Mouse (Mus musculus) CH12.LX (cell line): ENCODE data around the gene Phlda3. TPM values are rescaled to one million over a fixed set of nuclear protein-coding genes. Genes with fewer than 3 reads are reported as not detected.

ENCODE experiments used
- DNase-seq: peaks from one replicate; pipeline ENCODE4 v3.0.0-alpha.2; 2013; ENCODE audit errors: extremely low read depth
- H3K27ac ChIP-seq: 2 replicates; pipeline ENCODE4 v1.5.1; 2012; ENCODE audit warnings: low read depth, mild to moderate bottlenecking, control low read depth, moderate library complexity; ENCODE audit not compliant: insufficient read depth
- H3K27me3 ChIP-seq: replicated peaks from 2 replicates; pipeline ENCODE3; 2012; ENCODE audit warnings: inconsistent platforms
- H3K36me3 ChIP-seq, 2 experiments: replicated peaks in 1 of 2; 2 replicates each; pipeline versions ENCODE3 to v1.6.1; 2012; ENCODE audit warnings: inconsistent platforms in 1 of 2, low read length in 1 of 2, mild to moderate bottlenecking in 1 of 2, mixed read lengths in 1 of 2, moderate library complexity in 1 of 2; ENCODE audit not compliant: control insufficient read depth in 1 of 2, insufficient read depth in 1 of 2
- H3K4me1 ChIP-seq, 2 experiments: 2 replicates each; pipeline ENCODE4 v1.6.1; 2012; ENCODE audit warnings: inconsistent platforms in 1 of 2, moderate library complexity in 1 of 2; ENCODE audit not compliant: insufficient read depth in 2 of 2, control insufficient read depth in 1 of 2
- H3K4me2 ChIP-seq: 2 replicates; pipeline ENCODE4 v1.6.1; 2012; ENCODE audit warnings: low read depth, mild to moderate bottlenecking, control low read depth; ENCODE audit not compliant: poor library complexity, insufficient read depth, severe bottlenecking
- H3K4me3 ChIP-seq, 3 experiments: fragments of 150-350 bp in 1 of 3; sonication (generic) in 1 of 3; replicated peaks in 1 of 3; 2 replicates each; pipeline versions ENCODE3 to v1.5.1; 2011 to 2012; ENCODE audit warnings: low read depth in 2 of 3, low read length in 2 of 3, mild to moderate bottlenecking in 2 of 3, moderate library complexity in 2 of 3, control low read depth in 1 of 3, improper control_type of control experiment in 1 of 3, inconsistent platforms in 1 of 3, mixed read lengths in 1 of 3; ENCODE audit not compliant: poor library complexity in 1 of 3
- H3K79me2 ChIP-seq: replicated peaks from 2 replicates; pipeline ENCODE4 v1.6.1; 2012; ENCODE audit warnings: mild to moderate bottlenecking, moderate library complexity; ENCODE audit not compliant: control insufficient read depth, poor library complexity, insufficient read depth, severe bottlenecking; ENCODE audit errors: extremely low read depth
- H3K9ac ChIP-seq: 2 replicates; pipeline ENCODE4 v1.6.1; 2012; ENCODE audit warnings: low read depth, mild to moderate bottlenecking, control low read depth, moderate library complexity; ENCODE audit not compliant: insufficient read depth
- H3K9me3 ChIP-seq: replicated peaks from 2 replicates; pipeline ENCODE3; 2012; ENCODE audit warnings: low read length, inconsistent platforms, mixed read lengths
- BHLHE40 ChIP-seq: IDR thresholded peaks from 2 replicates; pipeline ENCODE4 v1.6.1; 2011; ENCODE audit warnings: mild to moderate bottlenecking, low read depth, low read length, improper control_type of control experiment
- CHD1 ChIP-seq: IDR thresholded peaks from 2 replicates; pipeline ENCODE4 v1.6.1; 2012; ENCODE audit warnings: low read depth, low read length, improper control_type of control experiment, inconsistent platforms
- CHD2 ChIP-seq: IDR thresholded peaks from 2 replicates; pipeline ENCODE4 v1.6.1; 2011; ENCODE audit warnings: low read length, improper control_type of control experiment
- CTCF ChIP-seq, 2 experiments: IDR thresholded peaks in 1 of 2; conservative IDR thresholded peaks in 1 of 2; 2 replicates each; pipeline ENCODE4 v1.5.1; 2011 to 2012; ENCODE audit warnings: low read depth in 2 of 2, low read length in 2 of 2, improper control_type of control experiment in 1 of 2, inconsistent platforms in 1 of 2, mild to moderate bottlenecking in 1 of 2, moderate library complexity in 1 of 2
- ELF1 ChIP-seq: IDR thresholded peaks from 2 replicates; pipeline ENCODE4 v1.6.1; 2014; ENCODE audit warnings: low read depth, mild to moderate bottlenecking, inconsistent platforms, low read length, improper control_type of control experiment
- EP300 ChIP-seq: IDR thresholded peaks from 2 replicates; pipeline ENCODE4 v1.6.1; 2011; ENCODE audit warnings: low read length, improper control_type of control experiment
- GABPA ChIP-seq: IDR thresholded peaks from 2 replicates; pipeline ENCODE4 v1.6.1; 2012; ENCODE audit warnings: low read depth, low read length, improper control_type of control experiment, inconsistent platforms; ENCODE audit not compliant: insufficient replicate concordance
- IRF4 ChIP-seq: IDR thresholded peaks from 2 replicates; pipeline ENCODE4 v1.6.1; 2014; ENCODE audit warnings: low read depth, mild to moderate bottlenecking, inconsistent platforms, low read length, improper control_type of control experiment
- JUN ChIP-seq: IDR thresholded peaks from 2 replicates; pipeline ENCODE4 v1.6.1; 2011; ENCODE audit warnings: low read depth, mild to moderate bottlenecking, low read length, improper control_type of control experiment, moderate library complexity; ENCODE audit not compliant: insufficient read depth
- KAT2A ChIP-seq: IDR thresholded peaks from 2 replicates; pipeline ENCODE4 v1.6.1; 2012; ENCODE audit warnings: low read length, improper control_type of control experiment, inconsistent platforms; ENCODE audit not compliant: insufficient replicate concordance
- MAFK ChIP-seq: IDR thresholded peaks from 2 replicates; pipeline ENCODE4 v1.6.1; 2011; ENCODE audit warnings: low read length, improper control_type of control experiment; ENCODE audit not compliant: insufficient replicate concordance
- MEF2A ChIP-seq: IDR thresholded peaks from 2 replicates; pipeline ENCODE4 v1.6.1; 2014; ENCODE audit warnings: low read depth, mild to moderate bottlenecking, inconsistent platforms, low read length, improper control_type of control experiment, borderline replicate concordance
- POLR2AphosphoS2 ChIP-seq: IDR thresholded peaks from 2 replicates; pipeline ENCODE4 v1.6.1; 2011; ENCODE audit warnings: low read depth, low read length, improper control_type of control experiment
- RAD21 ChIP-seq: IDR thresholded peaks from 2 replicates; pipeline ENCODE4 v1.6.1; 2011; ENCODE audit warnings: low read depth, mild to moderate bottlenecking, low read length, improper control_type of control experiment, moderate library complexity
- SMC3 ChIP-seq: IDR thresholded peaks from 2 replicates; pipeline ENCODE4 v1.6.1; 2011; ENCODE audit warnings: low read depth, low read length, improper control_type of control experiment
- TBP ChIP-seq: conservative IDR thresholded peaks from 2 replicates; pipeline ENCODE4 v1.6.1; 2011; ENCODE audit warnings: low read depth, low read length, improper control_type of control experiment
- ZC3H11A ChIP-seq: IDR thresholded peaks from 2 replicates; pipeline ENCODE4 v1.6.1; 2012; ENCODE audit warnings: low read depth, mild to moderate bottlenecking, inconsistent platforms, low read length, improper control_type of control experiment
- ZNF384 ChIP-seq: IDR thresholded peaks from 2 replicates; pipeline ENCODE4 v1.6.1; 2012; ENCODE audit warnings: low read depth, low read length, improper control_type of control experiment, inconsistent platforms
- dilution Hi-C: fragments of 300-500 bp; cut with MboI; formaldehyde crosslinking; loops from 2 replicates; pipeline ENCODE4 v1.14.3; 2020; ENCODE audit warnings: low sequenced_read_pairs; ENCODE audit not compliant: extremely low pct_unique_long_range_greater_than_20kb, extremely low pct_ligation_motif_present
- in situ Hi-C: fragments of 300-500 bp; cut with MboI; formaldehyde crosslinking; loops from 3 replicates; pipeline ENCODE4 v1.14.3; 2019; ENCODE audit warnings: low sequenced_read_pairs, low pct_ligation_motif_present, low pct_unique_long_range_greater_than_20kb, mixed read lengths
- polyA plus RNA-seq: library from polyadenylated mRNA; unstranded; fragments of >175 nt; gene quantifications from 2 replicates; pipeline ENCODE4 v1.2.1, GENCODE M21; 2012; ENCODE audit warnings: low read depth; ENCODE audit not compliant: insufficient read length
- total RNA-seq, 2 experiments: library from RNA; depleted of rRNA; stranded (reverse); fragments of 300-350 nt in 1 of 2; fragments of >200 nt in 1 of 2; gene quantifications; 2 replicates each; pipeline ENCODE4 v1.2.3; 2012 to 2014

Phlda3 gene
- total and polyA plus RNA-seq, 3 experiments = 37.5 to 98.1 (median 49.5) TPM

DNA sequence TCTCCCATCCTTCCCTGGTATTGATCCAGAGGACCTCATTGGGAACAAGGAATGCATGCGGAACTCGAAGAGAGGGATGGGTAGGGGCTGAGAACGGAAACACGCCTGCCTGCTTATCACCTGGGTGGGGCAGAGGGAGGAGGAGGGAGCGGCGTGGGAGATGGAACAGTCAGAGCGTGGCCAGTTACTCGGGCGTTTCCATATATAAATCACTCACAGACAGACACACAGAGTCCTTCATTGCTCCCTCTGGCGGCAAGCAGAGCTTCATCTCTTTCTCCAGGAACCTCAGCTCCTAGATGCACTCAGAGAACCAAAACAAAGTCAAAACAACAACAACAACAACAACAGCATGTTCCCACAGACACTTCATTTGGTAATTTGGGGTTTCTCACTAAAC lies 22.8 kb downstream of the Phlda3 start:
- in situ Hi-C loops (loop anchor here (5.0 kb wide), 1 partner anchor 36 kb away; no protein-coding TSS in a partner anchor), dilution Hi-C loops (no loop called here)
- no peaks in the 10 kb centered on the region for H3K36me3 ChIP-seq
- H3K27me3 ChIP-seq = peaks cover 2% of the 10 kb centered on the region
- H3K4me1 ChIP-seq = peaks cover 15 to 38% of the 10 kb centered on the region in 2 experiments
- H3K9ac ChIP-seq = no peak overlapping the region
- H3K4me3 ChIP-seq = no peak overlapping the region
- H3K9me3 ChIP-seq = no peaks in the 10 kb centered on the region
- no peak overlapping the region for H3K27ac ChIP-seq
- peak overlapping the region; percentile 23 for H3K4me2 ChIP-seq
- TF ChIP-seq KAT2A = no peak
- TF ChIP-seq GABPA = no peak
- no peak for TF ChIP-seq JUN
- no peak for TF ChIP-seq TBP
- TF ChIP-seq ZNF384 = no peak
- no peak for TF ChIP-seq CHD2
- no peak for TF ChIP-seq MEF2A
- TF ChIP-seq CTCF (conservative IDR thresholded peaks at IDR 0.05 in 1 of 2, IDR thresholded peaks at IDR 0.05 in 1 of 2; ENCODE audit: low read depth in 2 of 2, low read length in 2 of 2) = peak in 1 of 2 experiments; percentile 71; a peak in 2 of 4 replicates
- no peak for TF ChIP-seq ELF1
- peak; percentile 60 for TF ChIP-seq SMC3
- 0 out of 2 replicates have a peak, but pooled peaks have one; percentile 7 for TF ChIP-seq IRF4
- no peak for TF ChIP-seq BHLHE40
- no peak for TF ChIP-seq EP300
- no peak for TF ChIP-seq ZC3H11A
- no peak for TF ChIP-seq POLR2AphosphoS2
- TF ChIP-seq MAFK = no peak
- TF ChIP-seq, all 38 proteins: peak for 3
- peak; percentile 51 for DNase-seq
- H3K79me2 ChIP-seq = no peaks in the 10 kb centered on the region

DNA sequence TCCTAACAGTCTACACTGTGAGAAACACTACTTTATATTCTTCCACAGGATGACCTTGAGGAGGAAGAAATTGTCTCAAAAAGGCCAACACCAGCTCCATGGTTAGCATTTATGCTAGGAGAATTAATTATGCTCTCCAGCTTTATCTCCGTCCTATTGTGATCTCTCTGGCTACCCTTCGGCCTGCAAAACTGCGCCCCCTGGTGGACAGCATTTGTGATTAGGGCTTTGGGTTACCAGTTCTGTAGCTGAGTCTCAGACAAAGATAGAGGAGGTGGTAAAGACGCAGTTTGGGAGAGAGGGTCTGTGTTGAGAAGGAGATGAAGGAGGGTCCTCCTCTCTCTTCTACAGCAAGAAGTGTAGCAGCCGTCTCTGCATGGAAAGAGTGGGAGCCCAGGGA lies 23.9 kb downstream of the Phlda3 start:
- Histone ChIP-seq H3K4me1 (peaks cover 15 to 49% of the 10 kb centered on the region in 2 experiments), H3K27me3 (peaks cover 2% of the 10 kb centered on the region), H3K4me3 (no peak overlapping the region)
- in situ Hi-C loops = loop anchor here (5.0 kb wide), 2 partner anchors 38 to 47 kb away; partner anchors contain the start of gene Tnnt2
- TF ChIP-seq EP300 (no peak), CTCF (conservative IDR thresholded peaks at IDR 0.05 in 1 of 2, IDR thresholded peaks at IDR 0.05 in 1 of 2; ENCODE audit: low read depth in 2 of 2, low read length in 2 of 2) (peak; percentile 88 to 91), CHD1 (no peak), SMC3 (peak; percentile 65), MAFK (no peak), RAD21 (peak; percentile 31)
- TF ChIP-seq, all 38 proteins: peak for 3
- peak; percentile 83 for DNase-seq
- Histone ChIP-seq H3K79me2 (no peaks in the 10 kb centered on the region), H3K9ac (no peak overlapping the region), H3K4me2 (no peak overlapping the region), H3K27ac (no peak overlapping the region), H3K36me3 (no peaks in the 10 kb centered on the region), H3K9me3 (no peaks in the 10 kb centered on the region)
- dilution Hi-C loops = no loop called here
